Mouse (Mus musculus) G1E-ER4 (cell line): ENCODE data around the gene Pglyrp3. TPM values are rescaled to one million over a fixed set of nuclear protein-coding genes. Genes with fewer than 3 reads are reported as not detected.

ENCODE experiments used
- GATA1 ChIP-seq: IDR thresholded peaks from one replicate; pipeline ENCODE4 v1.8.0; 2012; ENCODE audit warnings: low read length, inconsistent platforms
- polyA plus RNA-seq: library from polyadenylated mRNA; stranded (reverse); fragments of >175 nt; gene quantifications from 2 replicates; pipeline ENCODE4 v1.2.3, GENCODE M21; 2012

Pglyrp3 gene
- not detected in 2 replicates for polyA plus RNA-seq

GRCm38 (mm10) chr3:92014283-92014682 lies at the start of gene Pglyrp3:
Gene Pglyrp3, plus strand, starts transcription at chr3:92014583.
- no peak for TF ChIP-seq GATA1

- TF ChIP-seq GATA1 = no peak
Observed at GRCm38 (mm10) chr3:92011001-92011400, 3.4 kb upstream of the Pglyrp3 start.

DNA sequence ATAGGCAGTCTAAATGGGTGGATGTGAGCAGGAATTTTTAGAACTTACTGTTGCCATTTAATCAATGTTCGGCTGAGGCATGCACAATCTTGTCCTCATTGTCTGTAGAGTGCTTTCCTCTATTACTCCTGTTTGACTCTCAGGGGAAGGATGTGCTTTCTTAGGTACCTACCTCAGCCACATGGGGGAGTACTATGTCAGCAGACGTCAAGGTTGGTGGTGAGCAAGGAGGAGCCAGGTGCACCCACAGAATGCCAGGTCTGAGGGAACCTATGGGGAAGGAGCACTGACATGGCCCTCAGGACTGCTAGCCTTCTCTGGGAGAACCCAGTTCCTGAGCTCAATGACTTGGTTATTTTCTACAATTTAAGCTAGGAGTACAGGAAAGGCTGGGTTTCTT lies 18.8 kb downstream of the Pglyrp3 start:
- TF ChIP-seq GATA1 = no peak

DNA sequence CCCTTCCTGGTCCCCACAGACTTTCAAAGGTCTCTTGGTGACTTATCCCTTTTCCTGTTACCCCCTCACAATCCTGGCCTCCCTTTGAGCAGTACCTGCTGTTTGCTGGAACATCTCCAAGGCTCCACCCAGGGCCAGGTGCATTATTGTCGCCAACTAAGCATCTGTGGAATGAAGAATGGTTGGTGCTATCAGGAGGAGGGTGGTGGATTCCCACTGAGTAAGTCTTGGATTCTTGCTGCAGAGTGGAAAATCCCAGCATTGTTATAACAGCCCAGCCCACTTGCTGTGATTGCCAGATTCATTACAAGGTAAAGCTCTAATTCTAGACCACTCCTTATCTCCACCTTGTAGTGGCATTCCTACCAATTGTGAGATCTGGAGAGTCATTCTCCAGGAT lies 19.5 kb downstream of the Pglyrp3 start:
- TF ChIP-seq GATA1 = no peak

- TF ChIP-seq GATA1 = no peak
Observed at GRCm38 (mm10) chr3:92050382-92051054, 36.1 kb downstream of the Pglyrp3 start.

- no peak for TF ChIP-seq GATA1
Observed at GRCm38 (mm10) chr3:92080462-92081284, 66.3 kb downstream of the Pglyrp3 start.

Other genes starting within 250 kb of the Pglyrp3 start
- not detected in 2 replicates for gene Lor, start 68.6 kb downstream of the Pglyrp3 start, polyA plus RNA-seq
- not detected in 2 replicates for gene Prr9, start 109.4 kb downstream of the Pglyrp3 start, polyA plus RNA-seq
- not detected in 2 replicates for gene Lelp1, start 128.2 kb downstream of the Pglyrp3 start, polyA plus RNA-seq
- gene Sprr2a1, start 201.2 kb downstream of the Pglyrp3 start, polyA plus RNA-seq = not detected in 2 replicates
- gene Sprr2a2, start 201.3 kb downstream of the Pglyrp3 start, polyA plus RNA-seq = not detected in 2 replicates